Mouse (Mus musculus) forelimb bud, embryonic 11.5 days (tissue): Measurements from ENCODE around the gene Nexn.
"Not testable (repeated sequence)": the region's sequence is repeated elsewhere in the genome, so short reads cannot be mapped to it uniquely, and the experiment has no call there.

Experiments
- DNase-seq: peaks from one replicate; pipeline ENCODE4 v3.0.0-alpha.2; 2012; ENCODE audit warnings: low read depth, low spot score

Gene Nexn

GRCm38 (mm10) chr3:152266036-152266421 lies at the start of gene Nexn:
TSS of gene Nexn (minus strand) at chr3:152266350.
- no peak for DNase-seq

DNA sequence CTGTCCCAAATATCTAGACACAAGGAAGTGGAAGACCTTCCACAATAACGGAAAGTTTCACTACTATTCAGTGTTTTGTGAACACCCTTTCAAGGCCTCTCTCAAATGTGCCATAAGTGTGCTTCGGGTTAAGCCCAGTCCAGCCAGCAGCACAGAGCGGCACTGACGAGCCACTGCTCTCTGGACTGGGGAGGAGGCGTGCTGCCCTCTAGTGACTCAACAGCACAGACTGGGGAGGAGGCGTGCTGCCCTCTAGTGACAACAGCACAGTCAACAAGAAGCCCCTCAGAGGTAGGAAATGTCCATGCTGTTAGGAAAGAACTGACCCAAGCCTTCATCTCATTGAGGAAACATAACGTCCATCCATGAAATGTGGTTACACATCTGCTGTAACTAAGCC lies 49.5 kb upstream of the Nexn start:
- DNase-seq = peak; percentile 83

DNA sequence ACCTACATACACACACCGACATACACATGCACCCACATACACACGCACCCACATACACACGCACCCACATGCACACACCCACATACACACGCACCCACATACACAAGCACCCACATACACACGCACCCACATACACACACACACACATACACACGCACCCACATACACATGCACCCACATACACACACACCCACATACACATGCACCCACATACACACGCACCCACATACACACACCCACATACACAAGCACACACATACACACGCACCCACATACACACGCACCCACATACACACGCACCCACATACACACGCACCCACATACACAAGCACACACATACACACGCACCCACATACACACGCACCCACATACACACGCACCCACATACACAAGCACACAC lies 48.5 kb upstream of the Nexn start:
- not testable (repeated sequence) for DNase-seq

DNA sequence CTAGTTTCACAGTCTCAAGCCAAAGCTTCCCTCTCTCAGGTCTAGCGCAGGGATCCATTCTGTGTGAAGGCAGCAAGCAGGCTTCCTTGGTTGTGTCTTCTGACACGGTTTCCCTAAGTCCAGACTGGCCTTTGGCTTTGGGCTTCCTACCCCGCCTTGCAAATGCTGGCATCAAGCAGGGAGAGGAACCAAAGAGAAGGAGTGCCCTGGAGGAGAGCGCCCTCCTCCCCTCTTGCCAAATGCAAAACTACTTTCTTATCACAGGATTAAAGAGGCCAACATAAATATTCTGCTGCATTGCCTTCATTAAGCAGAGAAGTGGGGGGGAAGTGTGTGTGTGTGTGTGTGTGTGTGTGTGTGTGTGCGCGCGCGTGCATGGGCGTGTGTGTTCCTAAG lies 43.1 kb upstream of the Nexn start:
- DNase-seq = no peak

- no peak for DNase-seq
Observed at GRCm38 (mm10) chr3:152308485-152309249, 42.5 kb upstream of the Nexn start.

- DNase-seq = no peak
Observed at GRCm38 (mm10) chr3:152305971-152306370, 39.8 kb upstream of the Nexn start.

- DNase-seq = no peak
Observed at GRCm38 (mm10) chr3:152305080-152305479, 38.9 kb upstream of the Nexn start.

DNA sequence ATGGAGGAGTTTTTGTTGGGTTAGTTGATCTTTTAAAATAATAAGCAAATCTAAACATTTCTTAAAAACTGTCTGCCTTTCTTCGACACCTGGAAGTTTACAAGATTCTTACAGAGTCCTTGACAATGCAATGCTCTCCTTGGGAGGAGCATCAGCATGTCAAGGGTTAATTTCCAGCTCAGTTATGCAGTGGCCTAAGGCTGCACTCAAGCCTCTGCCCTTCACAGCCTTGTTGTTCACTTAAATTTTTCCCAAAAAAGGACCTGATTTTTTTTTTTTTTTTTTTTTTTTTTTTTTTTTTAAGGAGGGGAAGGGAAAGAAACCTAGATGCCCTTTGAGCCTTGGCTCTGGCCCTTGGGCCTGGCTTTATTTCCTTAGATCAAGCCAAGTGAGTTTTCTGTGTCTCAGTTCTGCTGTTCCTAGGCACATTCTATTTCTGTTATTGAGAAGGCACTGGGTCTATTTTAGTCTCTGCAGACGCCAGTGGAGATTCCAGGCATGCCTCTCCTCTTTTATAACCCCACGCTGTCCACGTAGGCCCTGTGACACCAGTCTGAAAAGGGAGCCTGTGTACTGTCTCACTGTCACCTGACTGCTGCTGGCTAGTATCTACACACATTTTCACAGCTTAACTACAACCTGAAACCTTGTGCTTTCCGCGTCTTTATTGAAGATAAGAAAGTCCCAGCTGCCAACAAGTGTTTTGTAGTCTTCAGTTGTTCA lies 38.1 kb upstream of the Nexn start:
- DNase-seq = no peak

GRCm38 (mm10) chr3:152302991-152303390 lies 36.8 kb upstream of the Nexn start:
- no peak for DNase-seq

GRCm38 (mm10) chr3:152300376-152301337 lies 34.5 kb upstream of the Nexn start:
- no peak for DNase-seq

DNA sequence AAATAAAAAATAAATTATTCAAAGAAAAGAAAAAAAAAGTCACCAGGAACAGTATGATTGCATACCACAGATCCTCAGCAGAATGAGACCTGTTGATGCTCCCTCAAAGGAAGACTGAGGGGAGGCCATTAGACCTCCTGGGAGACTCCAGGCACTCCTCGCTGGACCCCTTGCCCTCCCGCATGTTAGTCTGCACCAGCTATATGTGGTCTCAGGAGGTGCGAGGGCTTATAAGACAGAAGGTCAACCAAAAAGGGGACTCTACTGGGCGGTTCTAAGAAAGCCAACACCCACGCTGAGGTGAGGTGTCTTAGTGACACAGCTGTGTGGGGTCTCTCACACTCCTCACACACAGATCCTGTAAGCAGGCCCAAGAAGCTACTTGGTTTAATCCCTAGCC lies 29.7 kb upstream of the Nexn start:
- DNase-seq = no peak

DNA sequence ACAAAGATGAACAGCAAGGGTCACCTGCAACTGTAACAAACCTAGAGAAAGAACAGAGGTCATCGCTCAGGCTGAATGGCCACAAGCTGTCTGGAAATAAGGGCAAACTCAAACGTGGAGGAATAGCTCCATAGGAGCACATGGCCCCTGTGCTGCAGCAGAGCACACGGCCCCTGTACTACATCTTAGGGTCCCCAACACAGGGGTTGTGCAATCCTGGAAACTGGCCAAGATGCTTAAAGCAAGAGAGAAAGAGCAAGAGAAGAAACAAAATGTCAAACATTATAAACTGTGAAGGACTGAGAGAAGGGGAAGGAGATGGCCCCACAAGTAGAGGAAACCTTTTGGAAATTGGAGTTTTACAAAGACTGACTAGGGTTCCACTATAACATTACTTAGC lies 28.2 kb upstream of the Nexn start:
- no peak for DNase-seq

DNA sequence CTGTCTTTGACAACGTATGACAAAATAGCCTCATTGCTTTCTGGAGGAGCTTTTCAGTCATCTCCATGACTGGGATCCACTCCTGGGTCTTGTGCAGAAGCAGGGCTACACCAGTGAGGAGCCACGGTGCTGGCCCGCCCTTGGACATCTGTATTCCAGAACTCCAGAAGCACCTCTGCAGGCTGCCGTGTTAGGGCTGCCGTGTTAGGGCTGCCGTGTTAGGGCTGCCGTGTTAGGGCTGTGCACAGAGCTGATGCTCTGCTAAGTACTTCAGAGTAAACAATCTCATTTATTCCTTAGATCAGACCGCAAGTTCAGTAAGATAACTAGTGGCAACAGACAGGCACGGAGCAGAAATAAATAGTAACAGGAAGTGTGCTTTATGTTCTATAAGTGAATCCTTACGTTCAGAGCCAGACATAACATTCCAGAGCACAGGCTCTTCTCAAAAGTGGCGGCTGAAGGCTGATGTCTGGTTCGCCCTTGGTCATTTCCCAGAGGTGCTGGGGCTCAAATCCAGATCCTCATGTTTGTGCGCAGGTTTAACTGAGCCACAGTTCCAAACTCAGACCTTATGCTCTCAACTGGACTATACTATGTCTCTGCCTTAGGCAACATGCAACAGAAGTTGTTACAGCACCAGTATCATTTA lies 27.5 kb upstream of the Nexn start:
- DNase-seq = no peak

DNA sequence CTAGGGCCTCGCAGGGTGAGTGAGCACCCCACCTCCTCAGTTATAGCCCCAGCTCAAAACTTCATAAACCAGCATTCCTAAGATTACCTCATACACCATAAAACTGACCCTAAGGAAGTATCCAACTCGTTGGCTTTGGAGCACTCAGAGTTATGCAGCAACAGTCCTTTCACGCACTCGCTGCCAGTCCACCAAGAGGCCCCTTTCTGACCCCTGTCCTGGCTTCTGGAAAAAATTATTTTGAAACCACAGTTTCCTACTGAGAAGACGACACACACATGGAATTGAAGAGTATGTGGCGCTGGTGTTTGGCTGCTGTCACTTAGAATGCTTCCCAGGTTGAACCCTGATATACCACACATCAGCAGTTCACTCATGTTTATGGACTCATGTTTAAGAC lies 25.7 kb upstream of the Nexn start:
- DNase-seq = no peak

DNA sequence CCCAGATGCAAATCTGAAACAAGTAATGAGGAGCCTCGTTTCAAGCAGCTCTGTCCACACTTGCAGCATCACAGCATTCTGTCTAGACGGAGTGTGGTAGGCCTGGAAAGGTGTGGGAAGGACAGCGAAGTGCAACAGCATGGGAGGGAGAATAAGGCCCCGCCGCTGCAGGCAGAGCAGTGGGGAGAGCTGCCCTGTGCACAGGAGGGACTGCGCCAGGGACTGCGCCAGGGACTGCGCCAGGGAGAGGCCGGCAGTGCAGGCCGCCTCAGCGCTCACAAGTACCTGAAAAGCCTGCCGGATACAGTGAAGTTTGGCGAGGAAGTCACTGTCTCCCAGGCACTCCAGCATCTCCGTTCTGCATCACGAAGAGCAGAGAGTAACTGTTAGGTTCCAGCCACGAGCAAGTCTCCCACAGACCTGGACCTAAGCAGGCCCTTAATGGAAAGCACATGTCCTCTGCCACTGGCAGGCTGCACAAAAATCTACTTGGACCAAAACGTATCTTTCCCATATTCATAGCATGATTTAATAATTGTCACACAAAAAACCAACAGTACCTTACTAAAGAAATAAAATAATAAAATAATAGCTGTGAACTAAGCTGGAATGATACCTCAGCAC lies 24.1 kb upstream of the Nexn start:
- DNase-seq = no peak

- no peak for DNase-seq
Observed at GRCm38 (mm10) chr3:152288740-152289139, 22.6 kb upstream of the Nexn start.

DNA sequence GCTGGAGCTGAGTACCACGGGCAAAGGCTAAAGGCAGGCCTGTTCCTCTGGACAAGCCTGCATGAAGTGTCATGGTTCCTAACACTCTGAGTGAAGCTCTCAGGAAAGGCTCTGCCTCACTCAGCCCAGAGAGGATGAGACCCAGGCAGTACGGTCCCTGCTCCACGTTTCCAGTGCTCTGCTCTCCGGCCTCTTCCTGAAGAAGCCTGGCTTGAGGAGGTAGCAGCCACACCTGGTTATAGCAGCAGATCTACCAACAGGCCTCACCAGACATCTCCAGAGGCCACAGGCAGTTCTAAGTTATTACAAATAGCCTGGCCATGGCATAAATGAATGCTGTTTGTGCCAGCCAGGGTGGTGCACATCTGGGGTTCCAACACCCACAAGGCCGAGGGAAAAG lies 22.1 kb upstream of the Nexn start:
- no peak for DNase-seq

- no peak for DNase-seq
Observed at GRCm38 (mm10) chr3:152287810-152288209, 21.7 kb upstream of the Nexn start.

GRCm38 (mm10) chr3:152284759-152285158 lies 18.6 kb upstream of the Nexn start:
- no peak for DNase-seq

GRCm38 (mm10) chr3:152284306-152284705 lies 18.2 kb upstream of the Nexn start:
- no peak for DNase-seq

DNA sequence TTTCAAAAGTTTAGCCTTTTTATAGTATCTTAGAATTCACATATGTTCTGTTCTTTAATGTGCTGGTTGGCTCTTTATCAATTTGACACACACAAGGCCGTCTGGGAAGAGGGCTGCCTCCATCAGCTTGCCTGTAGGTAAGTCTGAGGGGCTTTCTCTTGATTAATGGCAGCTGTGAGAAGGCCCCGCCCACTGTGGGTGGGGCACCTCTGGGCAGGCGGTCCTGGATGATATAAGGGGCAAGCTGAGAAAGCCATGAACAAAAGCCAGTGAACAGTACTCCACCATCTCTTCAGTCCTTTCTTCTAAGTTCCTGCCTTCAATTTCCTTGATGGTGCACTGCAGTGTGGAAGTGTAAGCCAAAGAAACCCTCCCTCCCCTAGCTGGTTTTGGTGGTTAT lies 16.0 kb upstream of the Nexn start:
- no peak for DNase-seq
